Mouse (Mus musculus) T-helper 17 cell (primary cell): ENCODE measurements around the gene Whamm.

Experiments
- in situ Hi-C, 2 experiments: fragments of 300-600 bp; cut with MboI, MseI; formaldehyde crosslinking; loops; 1 replicate in 1 of 2; 2 replicates in 1 of 2; pipeline ENCODE4 v1.15.1; 2025; ENCODE audit warnings: high pct_unique_total_duplicates in 2 of 2

Gene Whamm

GRCm38 (mm10) chr7:81571108-81571940 lies at the start of gene Whamm:
Gene Whamm (plus strand): TSS chr7:81571266.
- in situ Hi-C loops, result no loop called here

GRCm38 (mm10) chr7:81523008-81523662 lies 47.9 kb upstream of the Whamm start:
- in situ Hi-C loops, result no loop called here

GRCm38 (mm10) chr7:81523663-81524017 lies 47.4 kb upstream of the Whamm start:
- in situ Hi-C loops, result no loop called here

GRCm38 (mm10) chr7:81528918-81529317 lies 42.1 kb upstream of the Whamm start:
- in situ Hi-C loops, result no loop called here

GRCm38 (mm10) chr7:81531462-81531861 lies 39.6 kb upstream of the Whamm start:
- in situ Hi-C loops, result no loop called here

GRCm38 (mm10) chr7:81536478-81536877 lies 34.6 kb upstream of the Whamm start:
- in situ Hi-C loops, result no loop called here

- in situ Hi-C loops, result no loop called here
These were observed 32.9 kb upstream of the Whamm start for GRCm38 (mm10) chr7:81538070-81538675.

GRCm38 (mm10) chr7:81539565-81539964 lies 31.5 kb upstream of the Whamm start:
- in situ Hi-C loops, result no loop called here

GRCm38 (mm10) chr7:81540999-81541398 lies 30.1 kb upstream of the Whamm start:
- in situ Hi-C loops, result no loop called here

- in situ Hi-C loops, result no loop called here
These were observed 29.0 kb upstream of the Whamm start for GRCm38 (mm10) chr7:81541924-81542524.

- in situ Hi-C loops, result no loop called here
These were observed 28.1 kb upstream of the Whamm start for GRCm38 (mm10) chr7:81542934-81543333.

- in situ Hi-C loops, result no loop called here
These were observed 22.2 kb upstream of the Whamm start for GRCm38 (mm10) chr7:81548864-81549263.

GRCm38 (mm10) chr7:81553589-81553988 lies 17.5 kb upstream of the Whamm start:
- in situ Hi-C loops, result loop anchor here in 1 of 2 experiments (5.0 kb wide), 1 partner anchor 194 kb away; no protein-coding TSS in a partner anchor

GRCm38 (mm10) chr7:81554369-81554768 lies 16.7 kb upstream of the Whamm start:
- in situ Hi-C loops, result loop anchor here in 1 of 2 experiments (5.0 kb wide), 1 partner anchor 193 kb away; no protein-coding TSS in a partner anchor

GRCm38 (mm10) chr7:81556839-81557238 lies 14.2 kb upstream of the Whamm start:
- in situ Hi-C loops, result no loop called here

GRCm38 (mm10) chr7:81557252-81557984 lies 13.6 kb upstream of the Whamm start:
- in situ Hi-C loops, result no loop called here

GRCm38 (mm10) chr7:81557985-81558360 lies 13.1 kb upstream of the Whamm start:
- in situ Hi-C loops, result no loop called here

- in situ Hi-C loops, result no loop called here
These were observed 11.7 kb upstream of the Whamm start for GRCm38 (mm10) chr7:81559231-81559980.

- in situ Hi-C loops, result no loop called here
These were observed 10.7 kb upstream of the Whamm start for GRCm38 (mm10) chr7:81560101-81561049.
